Comparison of ENCODE assay signal across 35 mouse cellular contexts in the genomic region with DNA sequence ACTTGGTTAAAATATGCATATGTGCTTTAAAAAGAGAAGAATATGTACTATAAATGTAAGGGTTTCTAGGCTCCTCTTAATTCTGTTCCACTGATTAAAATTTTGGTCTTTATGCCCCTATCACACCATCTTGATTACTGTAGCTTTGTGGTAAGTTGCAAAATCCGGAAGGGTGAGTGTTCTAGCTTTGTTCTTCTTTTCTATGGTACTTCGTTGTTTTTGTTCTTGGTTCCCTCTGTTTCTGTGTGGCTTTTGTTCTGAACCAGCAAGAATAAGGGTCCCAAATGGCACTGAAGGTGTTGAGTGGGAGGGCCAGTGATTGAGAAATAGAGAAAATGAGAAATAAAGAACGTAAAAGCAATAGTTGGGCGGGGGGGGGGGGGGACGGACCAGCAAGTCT. TPM values are rescaled to one million over a fixed set of nuclear protein-coding genes. Genes with fewer than 3 reads are reported as not detected.
DNase-seq lines count a peak whose midpoint lies in the region; ATAC-seq and TF ChIP-seq lines count a peak whose summit lies in the region.
"Had no signal": no experiment of that assay in that cellular context is flagged by ENCODE, and none has a peak within 500 bp of the region (broad histone marks: within the 10 kb centered on the region; RNA-seq: fewer than 3 reads in every experiment).

No protein-coding gene starts in this region.

- no peak overlapping the region for H3K4me3 ChIP-seq in CH12.LX (replicated peaks in 1 of 3; ENCODE audit: low read depth in 2 of 3, low read length in 2 of 3, poor library complexity in 1 of 3)
- H3K4me3 ChIP-seq in midbrain, embryonic 16.5 days (ENCODE audit: low read depth, low read length), result no peak overlapping the region
- H3K4me3 ChIP-seq: forebrain, embryonic 10.5 days; forebrain, embryonic 13.5 days; gastrocnemius, adult 2 months; heart, embryonic 10.5 days; heart, embryonic 13.5 days had no signal

- 64% methylated on average over 5 of the region's 5 CpGs for WGBS in midbrain, embryonic 16.5 days

- no peak overlapping the region for H3K27ac ChIP-seq in CH12.LX (ENCODE audit: insufficient read depth, low read depth)
- no peak overlapping the region for H3K27ac ChIP-seq in midbrain, embryonic 16.5 days (ENCODE audit: low read length)
- H3K27ac ChIP-seq: forebrain, embryonic 10.5 days; forebrain, embryonic 13.5 days; heart, embryonic 10.5 days; heart, embryonic 13.5 days; hindbrain, embryonic 14.5 days; hindbrain, postnatal 0 days had no signal

- H3K36me3 ChIP-seq in CH12.LX (replicated peaks in 1 of 2; ENCODE audit: control insufficient read depth in 1 of 2, insufficient read depth in 1 of 2, low read length in 1 of 2), result no peaks in the 10 kb centered on the region
- H3K36me3 ChIP-seq in midbrain, embryonic 16.5 days (ENCODE audit: control insufficient read depth, insufficient read depth, low read length), result no peaks in the 10 kb centered on the region
- H3K36me3 ChIP-seq: forebrain, embryonic 10.5 days; G1E; heart, embryonic 10.5 days; heart, embryonic 13.5 days had no signal

- ATAC-seq in granulocyte monocyte progenitor cell, adult 5-6 weeks (replicated peaks; ENCODE audit: poor library complexity, severe bottlenecking), result peak; percentile 79
- ATAC-seq in megakaryocyte progenitor cell, adult 5-6 weeks (replicated peaks; ENCODE audit: poor library complexity), result peak; percentile 64
- no peak for ATAC-seq in activated CD4-positive, CD25-positive, alpha-beta regulatory T cell, adult 4 months
- ATAC-seq in midbrain, embryonic 16.5 days, result no peak
- ATAC-seq: forebrain, embryonic 13.5 days; forebrain, embryonic 16.5 days; hindbrain, postnatal 0 days; inflammation-experienced regulatory T-cells, adult 6 months; Patski had no signal

- in situ Hi-C loops in CH12.LX (cut with MboI; ENCODE audit: low pct_ligation_motif_present, low pct_unique_long_range_greater_than_20kb, low sequenced_read_pairs), result no loop called here

- TF ChIP-seq CTCF in CH12.LX (conservative IDR thresholded peaks at IDR 0.05 in 1 of 2, IDR thresholded peaks at IDR 0.05 in 1 of 2; ENCODE audit: low read depth in 2 of 2, low read length in 2 of 2), result no peak

- dilution Hi-C loops in CH12.LX (cut with MboI; ENCODE audit: extremely low pct_ligation_motif_present, extremely low pct_unique_long_range_greater_than_20kb, low sequenced_read_pairs), result no loop called here

- H3K9me3 ChIP-seq in CH12.LX (replicated peaks; ENCODE audit: low read length), result no peaks in the 10 kb centered on the region
- no peaks in the 10 kb centered on the region for H3K9me3 ChIP-seq in midbrain, embryonic 16.5 days (replicated peaks; ENCODE audit: control insufficient read depth, low read length, poor library complexity, severe bottlenecking)
- H3K9me3 ChIP-seq: forebrain, embryonic 10.5 days; forebrain, embryonic 13.5 days; G1E; heart, embryonic 10.5 days; heart, embryonic 13.5 days had no signal

- no peaks in the 10 kb centered on the region for H3K79me2 ChIP-seq in CH12.LX (replicated peaks; ENCODE audit: control insufficient read depth, extremely low read depth, insufficient read depth, poor library complexity, severe bottlenecking)

- H3K9ac ChIP-seq in CH12.LX (ENCODE audit: insufficient read depth, low read depth), result no peak overlapping the region
- no peak overlapping the region for H3K9ac ChIP-seq in midbrain, embryonic 16.5 days (ENCODE audit: low read depth, low read length)
- H3K9ac ChIP-seq: forebrain, embryonic 13.5 days; heart, embryonic 13.5 days; hindbrain, embryonic 14.5 days had no signal

- no peak for TF ChIP-seq EP300 in CH12.LX (IDR thresholded peaks at IDR 0.05; ENCODE audit: low read length)

- TF ChIP-seq RAD21 in CH12.LX (IDR thresholded peaks at IDR 0.05; ENCODE audit: low read depth, low read length), result no peak

- no peaks in the 10 kb centered on the region for H3K27me3 ChIP-seq in CH12.LX (replicated peaks)
- no peaks in the 10 kb centered on the region for H3K27me3 ChIP-seq in midbrain, embryonic 16.5 days (ENCODE audit: control insufficient read depth, insufficient read depth, low read depth, low read length)
- H3K27me3 ChIP-seq: forebrain, embryonic 13.5 days; heart, embryonic 13.5 days; Patski had no signal

- H3K4me2 ChIP-seq in CH12.LX (ENCODE audit: insufficient read depth, low read depth, poor library complexity, severe bottlenecking), result peak overlapping the region; percentile 76
- no peak overlapping the region for H3K4me2 ChIP-seq in midbrain, embryonic 16.5 days (ENCODE audit: low read length)
- H3K4me2 ChIP-seq: forebrain, embryonic 13.5 days; heart, embryonic 13.5 days; hindbrain, embryonic 14.5 days had no signal

- TF ChIP-seq POLR2A in CH12.LX (IDR thresholded peaks at IDR 0.05; ENCODE audit: low read depth, low read length), result no peak

- H3K4me1 ChIP-seq in CH12.LX (ENCODE audit: control insufficient read depth in 1 of 2, insufficient read depth in 2 of 2), result peaks cover 2 to 19% of the 10 kb centered on the region in 2 experiments; a peak in 3 of 4 replicates
- H3K4me1 ChIP-seq in midbrain, embryonic 16.5 days (ENCODE audit: control insufficient read depth, insufficient read depth, low read length), result no peaks in the 10 kb centered on the region
- H3K4me1 ChIP-seq: forebrain, embryonic 10.5 days; forebrain, embryonic 13.5 days; heart, embryonic 10.5 days; heart, embryonic 13.5 days had no signal

- DNase-seq in 416B (ENCODE audit: low read depth) (peak; percentile 85), CH12.LX (ENCODE audit: extremely low read depth) (no peak)
- DNase-seq in neural tube, embryonic 10.5 days (ENCODE audit: extremely low spot score, low spot score), result no peak
- DNase-seq: adrenal gland, adult 2 months; adrenal gland, postnatal 14 days; cerebellum, adult 11-12 months; cerebellum, adult 8-10 months; cerebellum, postnatal 10 days; cerebellum, postnatal 36 days; gastrocnemius, adult 2 months; gastrocnemius, postnatal 14 days; heart, postnatal 14 days; heart, postnatal 4 days had no signal

RNA-seq across cellular contexts. Expression of gene Ccl6, which starts 25.4 kb away (rescaled TPM):
- total RNA-seq in CH12.LX (2012; rRNA removed), result 0.13 and 0.30 TPM in 2 replicates
- total RNA-seq in CH12.LX (2014; rRNA removed), result 1.2 and 1.8 TPM in 2 replicates
- polyA plus RNA-seq in CH12.LX (2012; ENCODE audit: insufficient read length, low read depth), result 0.93 and 1.3 TPM in 2 replicates
- 8.8 and 13.4 TPM in 2 replicates for total RNA-seq in granulocyte monocyte progenitor cell, adult 5-6 weeks (2014; fragmentation: Nextera tagmentation)
- total RNA-seq in granulocyte monocyte progenitor cell, adult 5-6 weeks (2017), result 16.9 and 19.6 TPM in 2 replicates
- total RNA-seq in megakaryocyte progenitor cell, adult 5-6 weeks (2015), result 13.6 and 25.2 TPM in 2 replicates
- total RNA-seq in megakaryocyte progenitor cell, adult 5-6 weeks (2017), result 13.3 and 15.1 TPM in 2 replicates
- 1 to 10 TPM in 1 of 2 experiments, not detected in 1; 1.4 TPM for polyA plus RNA-seq in activated CD4-positive, CD25-positive, alpha-beta regulatory T cell, adult 4 months (2017; shearing (Covaris generic))
- polyA plus RNA-seq in midbrain, embryonic 16.5 days (2015; fragmentation: Nextera tagmentation; extraction: Ambion mirVana), result 0.88 and 2.0 TPM in 2 replicates
- total RNA-seq: hindbrain, postnatal 0 days had no signal
- polyA plus RNA-seq: Patski had no signal

RNA-seq across cellular contexts. Expression of gene Rpl9-ps1, which starts 27.2 kb away (rescaled TPM):
- total RNA-seq in CH12.LX (2012; rRNA removed) (not detected in 2 replicates), CH12.LX (2014; rRNA removed) (not detected in 2 replicates)
- polyA plus RNA-seq in CH12.LX (2012; ENCODE audit: insufficient read length, low read depth), result not detected in 2 replicates
- not detected in 2 replicates for total RNA-seq in granulocyte monocyte progenitor cell, adult 5-6 weeks (2014; fragmentation: Nextera tagmentation)
- total RNA-seq in granulocyte monocyte progenitor cell, adult 5-6 weeks (2017), result not detected in 2 replicates
- total RNA-seq in megakaryocyte progenitor cell, adult 5-6 weeks (2015), result 0.44 and 1.2 TPM in 2 replicates
- not detected in 2 replicates for total RNA-seq in megakaryocyte progenitor cell, adult 5-6 weeks (2017)
- 1 to 10 TPM in 1 of 2 experiments, not detected in 1; 2.2 TPM for polyA plus RNA-seq in activated CD4-positive, CD25-positive, alpha-beta regulatory T cell, adult 4 months (2017; shearing (Covaris generic))
- polyA plus RNA-seq in midbrain, embryonic 16.5 days (2015; fragmentation: Nextera tagmentation; extraction: Ambion mirVana), result not detected in 2 replicates
- total RNA-seq: adrenal gland, adult 2 months; adrenal gland, postnatal 14 days; adrenal gland, postnatal 4 days; G1E; gastrocnemius, adult 2 months; gastrocnemius, postnatal 14 days; gastrocnemius, postnatal 4 days; heart, adult 18-20 months; heart, postnatal 14 days; heart, postnatal 4 days; hindbrain, postnatal 0 days had no signal
- polyA plus RNA-seq: adrenal gland, adult 2 months; brain, embryonic 14.5 days; embryonic facial prominence, embryonic 11.5 days; embryonic facial prominence, embryonic 14.5 days; forebrain, embryonic 10.5 days; forebrain, embryonic 13.5 days; forebrain, embryonic 16.5 days; G1E; heart, embryonic 10.5 days; heart, embryonic 13.5 days; heart, embryonic 16.5 days; hindbrain, embryonic 11.5 days; hindbrain, embryonic 14.5 days; hindbrain, postnatal 0 days; inflammation-experienced regulatory T-cells, adult 6 months; Patski had no signal

RNA-seq across cellular contexts. Expression of gene Ccl3, which starts 30.9 kb away (rescaled TPM):
- total RNA-seq in CH12.LX (2012; rRNA removed), result 3.2 and 5.0 TPM in 2 replicates
- total RNA-seq in CH12.LX (2014; rRNA removed), result 6.7 and 10.6 TPM in 2 replicates
- 15.6 and 18.4 TPM in 2 replicates for polyA plus RNA-seq in CH12.LX (2012; ENCODE audit: insufficient read length, low read depth)
- total RNA-seq in granulocyte monocyte progenitor cell, adult 5-6 weeks (2014; fragmentation: Nextera tagmentation), result 5.5 and 6.5 TPM in 2 replicates
- 78.6 and 86.4 TPM in 2 replicates for total RNA-seq in granulocyte monocyte progenitor cell, adult 5-6 weeks (2017)
- total RNA-seq in megakaryocyte progenitor cell, adult 5-6 weeks (2015), result 99.8 and 229 TPM in 2 replicates
- 37.9 and 120 TPM in 2 replicates for total RNA-seq in megakaryocyte progenitor cell, adult 5-6 weeks (2017)
- polyA plus RNA-seq in activated CD4-positive, CD25-positive, alpha-beta regulatory T cell, adult 4 months (2017; shearing (Covaris generic)), result 1 to 10 TPM; 1.2 to 5.1 TPM
- 0.75 and 1.5 TPM in 2 replicates for polyA plus RNA-seq in midbrain, embryonic 16.5 days (2015; fragmentation: Nextera tagmentation; extraction: Ambion mirVana)
- total RNA-seq: adrenal gland, postnatal 14 days; gastrocnemius, adult 2 months; gastrocnemius, postnatal 14 days; gastrocnemius, postnatal 4 days; heart, adult 18-20 months; heart, postnatal 14 days had no signal
- polyA plus RNA-seq: G1E, Patski had no signal

RNA-seq across cellular contexts. Expression of gene Ccl9, which starts 39.8 kb away (rescaled TPM):
- total RNA-seq in CH12.LX (2012; rRNA removed) (0.42 TPM in 1 of 2 replicates, not detected in the other), CH12.LX (2014; rRNA removed) (0.63 and 0.67 TPM in 2 replicates)
- polyA plus RNA-seq in CH12.LX (2012; ENCODE audit: insufficient read length, low read depth), result 0.64 and 0.81 TPM in 2 replicates
- total RNA-seq in granulocyte monocyte progenitor cell, adult 5-6 weeks (2014; fragmentation: Nextera tagmentation), result 189 and 190 TPM in 2 replicates
- total RNA-seq in granulocyte monocyte progenitor cell, adult 5-6 weeks (2017), result 110 and 159 TPM in 2 replicates
- 149 and 197 TPM in 2 replicates for total RNA-seq in megakaryocyte progenitor cell, adult 5-6 weeks (2015)
- 97.7 and 108 TPM in 2 replicates for total RNA-seq in megakaryocyte progenitor cell, adult 5-6 weeks (2017)
- under 1 TPM in 1 of 2 experiments, not detected in 1; 0.67 TPM for polyA plus RNA-seq in activated CD4-positive, CD25-positive, alpha-beta regulatory T cell, adult 4 months (2017; shearing (Covaris generic))
- polyA plus RNA-seq in midbrain, embryonic 16.5 days (2015; fragmentation: Nextera tagmentation; extraction: Ambion mirVana), result 1.1 and 1.5 TPM in 2 replicates
- polyA plus RNA-seq: inflammation-experienced regulatory T-cells, adult 6 months had no signal

RNA-seq across cellular contexts. Expression of gene Ccl4, which starts 44.1 kb away (rescaled TPM):
- total RNA-seq in CH12.LX (2012; rRNA removed), result 6.9 and 7.2 TPM in 2 replicates
- total RNA-seq in CH12.LX (2014; rRNA removed), result 7.6 and 12.7 TPM in 2 replicates
- polyA plus RNA-seq in CH12.LX (2012; ENCODE audit: insufficient read length, low read depth), result 24.2 and 26.1 TPM in 2 replicates
- 2.1 TPM in 1 of 2 replicates, not detected in the other for total RNA-seq in granulocyte monocyte progenitor cell, adult 5-6 weeks (2014; fragmentation: Nextera tagmentation)
- 15.2 and 26.9 TPM in 2 replicates for total RNA-seq in granulocyte monocyte progenitor cell, adult 5-6 weeks (2017)
- total RNA-seq in megakaryocyte progenitor cell, adult 5-6 weeks (2015), result 19.6 and 29.1 TPM in 2 replicates
- 16.7 and 37.1 TPM in 2 replicates for total RNA-seq in megakaryocyte progenitor cell, adult 5-6 weeks (2017)
- 10 to 100 TPM; 14.3 to 40.5 TPM for polyA plus RNA-seq in activated CD4-positive, CD25-positive, alpha-beta regulatory T cell, adult 4 months (2017; shearing (Covaris generic))
- 0.30 and 0.57 TPM in 2 replicates for polyA plus RNA-seq in midbrain, embryonic 16.5 days (2015; fragmentation: Nextera tagmentation; extraction: Ambion mirVana)
- total RNA-seq: adrenal gland, postnatal 14 days; gastrocnemius, adult 2 months; gastrocnemius, postnatal 14 days; heart, adult 18-20 months; heart, postnatal 14 days; heart, postnatal 4 days; hindbrain, postnatal 0 days had no signal
- polyA plus RNA-seq: embryonic facial prominence, embryonic 11.5 days; forebrain, embryonic 16.5 days; G1E; heart, embryonic 10.5 days; Patski had no signal

Comparison
In these comparisons a context has a peak if more than half of its experiments do, and no peak if none do; other contexts are left out.
1. ATAC-seq: peak in granulocyte monocyte progenitor cell, adult 5-6 weeks (single experiment) and megakaryocyte progenitor cell, adult 5-6 weeks (single experiment); none in activated CD4-positive, CD25-positive, alpha-beta regulatory T cell, adult 4 months (single experiment) and midbrain, embryonic 16.5 days (single experiment).